Mouse (Mus musculus) neural tube, embryonic 10.5 days (tissue): ENCODE data around the gene Dnah12.
"Not testable (repeated sequence)": the region's sequence is repeated elsewhere in the genome, so short reads cannot be mapped to it uniquely, and the experiment has no call there.

ENCODE experiments used
- DNase-seq: peaks from one replicate; pipeline ENCODE4 v3.0.0-alpha.2; 2017; ENCODE audit warnings: low spot score; ENCODE audit errors: extremely low spot score

Gene Dnah12

DNA sequence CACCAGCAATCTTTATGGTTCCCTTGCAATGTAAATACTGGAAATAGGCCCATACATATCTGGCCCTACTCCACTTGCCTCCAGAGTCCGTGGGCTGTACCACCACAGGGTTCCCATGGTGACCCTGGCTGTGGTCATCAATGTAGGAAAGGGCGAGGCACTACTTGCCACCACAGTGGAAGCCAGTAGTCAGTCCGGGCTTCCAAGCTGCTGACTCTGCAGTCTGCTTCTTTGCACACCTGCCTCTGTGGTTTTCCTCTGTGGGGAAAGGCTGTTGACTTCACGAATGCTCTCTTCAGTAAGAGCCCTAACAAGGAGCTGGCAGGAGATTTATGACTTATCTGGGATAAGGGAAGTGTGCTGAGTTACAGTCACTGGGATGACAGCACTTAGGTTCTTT is 185.7 kb downstream of the Dnah12 start:
- no peak for DNase-seq

DNA sequence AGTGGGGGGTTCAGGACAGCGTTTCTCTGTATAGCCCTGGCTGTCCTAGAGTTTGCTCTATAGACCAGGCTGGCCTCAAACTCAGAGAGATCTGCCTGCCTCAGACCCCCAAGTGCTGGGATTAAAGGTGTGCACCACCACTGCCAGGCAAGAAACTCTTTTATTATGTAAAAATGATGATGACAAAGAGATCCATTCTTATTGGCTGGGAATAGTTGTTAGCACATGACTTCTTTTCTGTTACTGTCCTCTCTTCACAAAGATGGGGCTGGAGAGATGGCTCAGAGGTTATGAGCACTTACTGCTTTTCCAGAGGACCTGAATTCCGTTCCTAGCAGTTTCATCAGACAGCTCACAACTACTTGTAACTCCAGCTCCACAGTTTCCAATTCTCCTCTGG is 186.9 kb downstream of the Dnah12 start:
- DNase-seq = no peak

- no peak for DNase-seq
Measured at GRCm38 (mm10) chr14:26881700-26882099, 188.6 kb downstream of the Dnah12 start.

GRCm38 (mm10) chr14:26887244-26887643 is 194.2 kb downstream of the Dnah12 start:
- DNase-seq = no peak

- DNase-seq = no peak
Measured at GRCm38 (mm10) chr14:26890777-26891176, 197.7 kb downstream of the Dnah12 start.

DNA sequence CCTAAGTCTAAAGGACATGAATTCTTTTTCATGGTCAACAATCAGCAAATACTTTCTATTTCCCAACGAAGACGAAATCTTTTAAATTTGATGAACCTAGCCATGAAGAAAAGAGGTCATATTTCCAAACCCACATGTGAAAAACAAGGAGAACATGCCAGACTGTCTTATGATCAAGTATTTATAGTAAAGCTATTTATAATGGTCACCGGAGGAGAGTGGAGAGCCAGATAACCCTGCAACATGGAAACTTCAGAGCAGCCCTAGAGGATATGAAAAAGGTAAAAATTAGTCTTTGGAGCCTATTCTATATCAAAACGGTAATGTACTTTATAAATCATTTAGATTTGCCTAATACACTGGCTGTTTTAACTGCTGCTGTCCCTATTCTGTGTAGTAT is 201.3 kb downstream of the Dnah12 start, which contains the start of gene Asb14:
Gene Asb14, plus strand, starts transcription at position 166 of the 400 bp plus-strand sequence.
- no peak for DNase-seq

DNA sequence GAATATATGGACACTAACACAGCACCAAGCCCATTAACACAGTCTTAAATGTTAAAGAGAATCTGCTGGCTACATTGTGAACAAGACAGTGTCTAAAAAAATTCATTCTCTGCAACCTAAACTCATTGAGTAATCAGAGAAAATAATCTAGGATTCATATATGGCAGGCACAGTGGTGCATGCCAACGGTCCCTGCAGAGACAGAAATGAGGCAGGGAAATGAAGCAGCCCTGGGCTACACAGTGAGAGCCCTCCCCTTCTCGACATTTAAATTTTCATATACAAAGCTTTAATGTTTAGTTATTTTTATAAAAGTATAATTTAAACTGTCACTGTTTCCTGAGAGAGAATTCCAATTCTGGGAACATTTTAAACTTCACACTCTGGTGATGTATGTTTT is 206.4 kb downstream of the Dnah12 start:
- DNase-seq = no peak

GRCm38 (mm10) chr14:26900893-26901292 is 207.8 kb downstream of the Dnah12 start:
- DNase-seq = no peak

GRCm38 (mm10) chr14:26907401-26907800 is 214.3 kb downstream of the Dnah12 start:
- no peak for DNase-seq

DNA sequence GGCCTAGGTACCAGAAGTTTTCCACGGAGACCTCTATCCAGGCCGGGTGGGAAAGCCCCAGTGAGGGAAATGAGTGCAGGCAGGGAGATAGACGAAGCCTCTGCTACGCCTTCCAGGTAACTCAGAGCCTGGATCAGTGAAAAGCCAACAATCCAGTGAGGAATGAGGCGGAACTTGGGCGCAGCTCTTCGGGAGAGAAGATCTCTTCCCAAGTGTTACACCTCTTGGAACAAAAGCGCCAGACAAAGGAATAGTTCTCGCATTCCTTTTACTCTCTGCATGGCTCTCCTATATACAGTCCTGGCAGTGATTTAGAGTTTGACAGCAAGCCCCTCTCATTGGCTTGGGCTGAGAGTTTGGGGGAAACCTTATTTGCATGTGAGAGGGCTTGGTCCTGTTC is 217.4 kb downstream of the Dnah12 start:
- not testable (repeated sequence) for DNase-seq

DNA sequence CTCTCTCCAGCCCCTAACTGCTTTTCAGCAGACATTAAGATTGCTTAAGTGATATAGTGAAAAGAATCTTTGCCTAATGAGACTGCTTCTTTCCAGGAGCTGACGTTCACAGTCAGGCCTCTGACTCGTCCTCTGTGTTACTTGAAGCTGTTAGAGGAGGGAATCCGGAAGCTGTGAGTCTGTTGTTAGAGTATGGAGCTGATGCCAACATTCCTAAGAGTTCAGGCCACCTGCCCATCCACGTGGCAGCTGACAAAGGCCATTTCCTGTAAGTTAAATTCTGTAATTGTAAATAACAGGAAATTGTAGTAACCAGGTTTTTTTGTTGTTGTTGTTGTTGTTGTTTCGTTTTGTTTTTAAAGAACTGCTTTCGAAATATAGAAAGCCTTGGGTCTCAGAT is 218.1 kb downstream of the Dnah12 start:
- DNase-seq = no peak

DNA sequence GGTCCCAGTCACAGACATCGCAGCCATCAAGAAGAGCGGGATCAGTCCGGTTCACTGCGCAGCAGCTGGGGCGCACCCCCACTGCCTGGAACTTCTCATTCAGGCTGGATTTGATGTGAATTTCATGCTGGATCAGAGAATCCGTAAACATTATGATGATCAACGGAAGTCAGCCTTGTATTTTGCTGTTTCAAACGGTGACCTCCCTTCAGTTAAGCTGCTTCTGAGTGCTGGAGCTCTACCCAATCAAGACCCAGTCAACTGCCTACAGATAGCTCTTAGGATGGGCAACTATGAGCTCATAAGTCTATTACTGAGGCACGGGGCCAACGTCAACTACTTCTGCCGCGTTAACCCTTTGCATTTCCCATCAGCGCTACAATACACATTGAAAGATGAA is 218.8 kb downstream of the Dnah12 start:
- DNase-seq = no peak

DNA sequence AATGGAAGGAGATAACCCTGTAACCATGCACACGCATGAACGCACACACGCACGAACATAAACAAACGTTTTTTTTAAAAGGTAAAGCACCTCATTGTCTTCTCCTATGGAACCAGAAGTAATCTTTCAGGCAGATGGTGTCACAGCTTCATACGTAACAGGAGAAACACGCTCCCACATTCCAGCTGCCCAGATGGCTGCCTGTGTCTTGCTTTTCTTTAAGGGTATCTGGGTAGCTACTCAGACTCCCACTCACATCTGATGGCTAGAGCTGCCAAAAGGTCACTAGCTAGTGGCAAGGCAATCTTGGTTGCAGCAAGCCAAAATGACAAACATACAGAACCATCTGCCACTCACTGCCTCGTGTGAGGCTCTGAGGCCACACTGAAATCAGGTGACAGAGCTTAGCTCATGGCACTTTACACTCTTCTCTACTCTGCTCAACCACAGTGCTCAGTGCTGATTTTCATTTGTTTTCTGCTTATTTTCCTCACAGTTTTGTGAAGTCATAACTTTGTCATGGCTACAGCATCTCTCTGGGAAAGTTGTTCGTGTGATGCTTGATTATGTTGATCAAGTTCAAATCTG is 220.7 kb downstream of the Dnah12 start:
- peak; percentile 18 for DNase-seq

DNA sequence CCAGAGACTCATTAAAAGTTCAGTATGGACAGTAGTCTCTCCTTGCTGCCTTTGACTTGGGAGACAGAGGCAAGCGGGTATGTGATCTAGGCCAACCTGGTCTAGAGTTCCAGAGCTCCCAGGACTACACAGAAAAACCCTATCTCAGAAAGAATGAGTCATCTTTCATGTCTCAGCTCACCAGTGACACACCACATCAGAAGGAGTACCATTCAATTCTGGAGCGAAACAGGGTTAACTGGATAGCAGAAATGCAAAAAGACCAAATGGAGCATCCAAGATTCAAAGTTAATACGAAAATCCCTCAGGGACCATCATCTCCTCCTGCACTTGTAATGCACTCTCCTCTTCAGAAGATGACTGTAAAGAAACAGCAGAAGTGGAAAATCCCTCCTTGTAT is 226.2 kb downstream of the Dnah12 start:
- no peak for DNase-seq

- no peak for DNase-seq
Measured at GRCm38 (mm10) chr14:26923702-26924421, 230.8 kb downstream of the Dnah12 start.

- no peak for DNase-seq
Measured at GRCm38 (mm10) chr14:26934891-26935290, 241.8 kb downstream of the Dnah12 start.

GRCm38 (mm10) chr14:26935558-26935957 is 242.5 kb downstream of the Dnah12 start:
- DNase-seq = no peak
